Mouse (Mus musculus): ENCODE measurements around the gene Rdh9. TPM values are rescaled to one million over a fixed set of nuclear protein-coding genes. Genes with fewer than 3 reads are reported as not detected.
A peak's percentile ranks its signal among the peaks of the same experiment; 100 is the strongest.
"Not testable (repeated sequence)": the region's sequence is repeated elsewhere in the genome, so short reads cannot be mapped to it uniquely, and the experiment has no call there.

Rdh9 gene
- polyA plus RNA-seq, 1 experiment from 2014 or later: 0.15 TPM

DNA sequence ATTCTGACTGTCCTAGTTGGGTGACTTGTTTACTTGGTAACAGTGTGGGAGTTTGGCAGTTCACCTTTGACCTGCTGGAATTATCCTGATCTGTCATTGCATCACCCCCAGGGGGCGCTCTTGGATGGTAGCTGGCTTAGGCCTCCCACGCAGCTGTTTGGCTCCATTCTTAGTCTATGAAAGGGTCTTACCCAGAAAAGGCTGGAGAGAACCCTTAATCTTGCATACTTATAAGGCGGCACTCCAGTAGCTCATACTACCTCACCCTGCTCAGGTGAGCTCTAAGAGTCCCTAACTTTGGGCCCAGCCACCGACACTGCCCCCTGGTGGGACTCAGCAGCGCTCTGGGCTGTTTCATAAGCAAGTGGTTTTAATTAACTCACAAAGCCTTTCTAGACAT lies 31.5 kb upstream of the Rdh9 start:
- Histone ChIP-seq H3K4me3 (no peak overlapping the region), H3K27ac (no peak overlapping the region), H3K4me1 (peaks cover 26% of the 10 kb centered on the region), H3K36me3 (replicated peaks) (peaks cover 81% of the 10 kb centered on the region), H3K27me3 (ENCODE audit: poor library complexity, severe bottlenecking) (no peaks in the 10 kb centered on the region; the same call in 1 of the 2 replicates), H3K9me3 (peaks cover 11% of the 10 kb centered on the region; the same call in 1 of the 2 replicates)
- DNase-seq (ENCODE audit: extremely low spot score, low spot score): peak; percentile 58
- 66% methylated on average over 5 of the region's 5 CpGs for WGBS

DNA sequence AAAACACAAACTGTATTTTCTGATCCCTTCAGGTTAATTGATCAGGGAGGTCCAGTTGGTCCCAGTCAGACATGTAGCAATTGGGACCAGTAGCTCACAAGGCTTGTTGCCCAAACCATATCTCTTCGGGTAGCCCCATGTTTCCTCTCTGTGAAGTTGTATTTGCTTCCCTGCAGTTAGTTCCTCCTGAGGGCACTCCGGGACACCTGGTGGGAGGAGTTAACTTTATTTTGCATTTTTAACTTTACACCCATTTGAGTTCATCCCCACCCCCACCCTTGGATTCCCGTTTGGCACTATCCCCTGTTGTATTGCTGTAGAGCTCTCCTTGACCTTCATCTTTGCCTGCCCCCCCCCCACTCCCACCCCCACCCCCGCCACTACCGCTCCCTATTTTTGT lies 30.3 kb upstream of the Rdh9 start:
- Histone ChIP-seq H3K27ac (no peak overlapping the region), H3K4me3 (no peak overlapping the region), H3K9me3 (peaks cover 11% of the 10 kb centered on the region; the same call in 1 of the 2 replicates), H3K36me3 (replicated peaks) (peaks cover 85% of the 10 kb centered on the region), H3K4me1 (peaks cover 22% of the 10 kb centered on the region), H3K27me3 (ENCODE audit: poor library complexity, severe bottlenecking) (no peaks in the 10 kb centered on the region; the same call in 1 of the 2 replicates)
- DNase-seq (ENCODE audit: extremely low spot score, low spot score): no peak
- WGBS: 81% methylated on average over 5 of the region's 5 CpGs

DNA sequence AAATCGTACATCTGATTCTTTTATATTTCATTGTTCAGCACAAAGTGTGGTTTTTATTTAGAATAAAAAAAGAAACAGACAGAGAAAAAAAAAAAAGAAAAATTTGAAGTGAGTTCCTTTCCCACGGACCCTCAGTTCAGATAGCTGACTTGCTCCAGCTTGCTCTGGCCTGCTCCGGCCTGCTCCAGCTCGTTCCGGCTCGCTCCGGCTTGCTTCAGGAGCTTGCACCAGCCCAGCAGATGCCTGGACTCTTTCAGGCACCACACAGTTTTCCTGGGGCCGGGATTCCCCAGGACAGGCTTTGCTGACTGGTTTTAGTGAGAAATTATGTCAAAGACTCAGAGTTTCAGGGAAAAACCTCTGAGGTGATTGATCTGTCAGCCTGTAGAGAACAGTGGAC lies 28.9 kb upstream of the Rdh9 start:
- Histone ChIP-seq H3K9me3 (peaks cover 11% of the 10 kb centered on the region; the same call in 1 of the 2 replicates), H3K4me1 (peaks cover 20% of the 10 kb centered on the region), H3K36me3 (replicated peaks) (peaks cover 72% of the 10 kb centered on the region), H3K27ac (no peak overlapping the region), H3K27me3 (ENCODE audit: poor library complexity, severe bottlenecking) (no peaks in the 10 kb centered on the region; the same call in 1 of the 2 replicates), H3K4me3 (no peak overlapping the region)
- no peak for DNase-seq (ENCODE audit: extremely low spot score, low spot score)
- WGBS: 94% methylated on average over 8 of the region's 8 CpGs

DNA sequence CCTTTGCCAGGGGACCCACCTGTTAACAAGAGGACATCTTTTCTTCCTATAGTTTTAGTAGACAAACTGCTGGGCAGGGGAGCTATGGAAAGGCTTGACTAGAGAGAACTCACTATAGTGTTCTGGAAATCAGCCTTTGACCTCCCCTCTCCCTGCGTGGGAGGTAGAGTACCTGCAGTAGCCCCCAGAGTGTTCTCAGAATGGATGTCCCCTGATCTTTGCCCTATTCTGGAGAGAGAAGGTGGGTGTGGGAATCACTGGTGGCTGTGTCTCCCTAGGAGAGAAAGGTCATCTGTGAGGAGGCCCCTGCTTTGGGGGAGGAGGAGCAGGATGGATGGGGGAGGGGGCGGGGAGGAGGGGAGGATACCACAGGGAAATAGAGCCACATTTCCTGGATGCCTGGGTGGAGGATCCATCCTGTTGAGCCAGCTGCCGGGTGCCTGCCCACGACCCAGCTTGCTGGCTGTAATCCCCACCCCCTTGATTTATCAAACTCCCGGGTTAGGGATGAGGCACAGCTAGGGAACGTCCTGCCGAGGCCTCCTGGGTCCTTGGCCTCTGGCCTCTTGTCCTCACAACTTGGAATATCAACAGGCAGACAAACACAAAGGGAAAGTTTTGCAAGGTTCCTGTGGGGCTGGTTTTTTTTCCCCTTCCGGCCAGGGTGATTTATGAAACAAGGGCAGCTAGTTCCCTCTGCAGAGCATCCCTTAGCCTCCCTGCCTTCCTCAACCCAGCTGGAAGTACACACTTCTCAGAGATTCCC lies 27.2 kb upstream of the Rdh9 start:
- 23% methylated on average over 8 of the region's 8 CpGs for WGBS
- no peak overlapping the region for H3K4me3 ChIP-seq
- H3K27me3 ChIP-seq (ENCODE audit: poor library complexity, severe bottlenecking): no peaks in the 10 kb centered on the region; the same call in 1 of the 2 replicates
- H3K4me1 ChIP-seq: peaks cover 20% of the 10 kb centered on the region
- peaks cover 54% of the 10 kb centered on the region for H3K36me3 ChIP-seq (replicated peaks)
- 0 out of 2 replicates have a peak overlapping the region, but pooled peaks have one; percentile 20 for H3K27ac ChIP-seq
- H3K9me3 ChIP-seq: no peaks in the 10 kb centered on the region
- DNase-seq (ENCODE audit: extremely low spot score, low spot score): no peak

DNA sequence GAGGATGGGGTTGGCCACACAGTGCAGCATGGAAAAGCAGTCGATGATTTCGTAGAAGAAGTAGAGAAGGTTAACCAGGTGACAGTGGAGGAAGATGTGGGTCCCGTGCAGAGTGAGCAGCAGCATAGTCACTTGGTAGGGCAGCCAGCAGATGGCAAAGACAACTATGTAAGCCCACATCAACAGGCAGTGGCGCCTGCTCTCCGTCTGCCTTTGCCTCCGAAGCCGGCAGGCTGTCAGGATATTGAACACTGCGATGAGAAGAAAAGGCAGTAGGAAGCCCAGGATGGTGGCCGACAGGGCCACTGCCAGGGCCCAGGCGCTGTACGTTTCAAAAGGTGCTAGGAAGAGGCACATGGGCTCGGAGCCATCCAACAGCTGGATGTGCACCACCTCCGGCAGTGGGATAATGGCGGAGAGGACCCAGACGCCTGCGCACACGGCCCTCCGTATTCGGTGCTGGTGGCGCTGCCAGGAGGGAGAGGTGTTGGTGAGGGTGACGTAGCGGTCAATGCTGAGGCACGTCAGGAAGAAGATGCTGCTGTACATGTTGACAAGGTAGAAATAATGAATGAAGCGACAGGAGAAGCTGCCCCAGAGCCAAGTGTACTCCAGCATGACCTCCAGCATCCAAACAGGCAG lies 25.9 kb upstream of the Rdh9 start:
- WGBS: 57% methylated on average over 24 of the region's 24 CpGs
- peak overlapping the region; percentile 37 for H3K4me3 ChIP-seq
- no peaks in the 10 kb centered on the region; the same call in 1 of the 2 replicates for H3K27me3 ChIP-seq (ENCODE audit: poor library complexity, severe bottlenecking)
- H3K4me1 ChIP-seq: peaks cover 20% of the 10 kb centered on the region
- no peak overlapping the region for H3K27ac ChIP-seq
- H3K36me3 ChIP-seq (replicated peaks): peaks cover 42% of the 10 kb centered on the region
- DNase-seq (ENCODE audit: extremely low spot score, low spot score): no peak
- no peaks in the 10 kb centered on the region for H3K9me3 ChIP-seq

DNA sequence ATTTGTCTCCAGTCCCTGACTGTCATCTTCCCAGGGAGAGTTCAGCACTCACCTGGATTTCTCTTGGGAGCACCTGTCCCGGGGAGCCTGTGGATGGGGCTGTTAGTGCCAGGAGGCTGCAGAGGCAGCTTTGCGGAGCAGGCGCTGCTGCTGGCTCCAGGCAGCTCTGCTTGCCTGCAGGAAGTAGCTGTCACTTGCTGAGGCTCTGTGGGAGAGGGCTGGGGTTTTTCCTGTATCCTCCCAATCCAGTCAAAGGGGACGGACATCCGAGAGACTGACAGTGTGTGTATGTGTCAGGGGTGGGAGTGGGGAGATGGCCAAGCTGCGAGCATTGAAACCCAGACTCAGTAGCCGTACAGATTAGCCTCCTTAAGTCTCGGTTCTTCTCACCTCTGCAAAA lies 24.6 kb upstream of the Rdh9 start, which contains the start of gene Gpr182:
Gene Gpr182 (minus strand): TSS at position 185 of the 400 bp plus-strand sequence.
- WGBS: 64% methylated on average over 8 of the region's 8 CpGs
- H3K4me3 ChIP-seq: no peak within 1 kb of the TSS
- H3K36me3 ChIP-seq (replicated peaks): peaks cover 30% of the 10 kb centered on the region
- DNase-seq (ENCODE audit: extremely low spot score, low spot score): no peak
- H3K4me1 ChIP-seq: peaks cover 27% of the 10 kb centered on the region
- no peaks in the 10 kb centered on the region; the same call in 1 of the 2 replicates for H3K27me3 ChIP-seq (ENCODE audit: poor library complexity, severe bottlenecking)
- no peak within 1 kb of the TSS for H3K27ac ChIP-seq
- H3K9me3 ChIP-seq: no peaks in the 10 kb centered on the region

DNA sequence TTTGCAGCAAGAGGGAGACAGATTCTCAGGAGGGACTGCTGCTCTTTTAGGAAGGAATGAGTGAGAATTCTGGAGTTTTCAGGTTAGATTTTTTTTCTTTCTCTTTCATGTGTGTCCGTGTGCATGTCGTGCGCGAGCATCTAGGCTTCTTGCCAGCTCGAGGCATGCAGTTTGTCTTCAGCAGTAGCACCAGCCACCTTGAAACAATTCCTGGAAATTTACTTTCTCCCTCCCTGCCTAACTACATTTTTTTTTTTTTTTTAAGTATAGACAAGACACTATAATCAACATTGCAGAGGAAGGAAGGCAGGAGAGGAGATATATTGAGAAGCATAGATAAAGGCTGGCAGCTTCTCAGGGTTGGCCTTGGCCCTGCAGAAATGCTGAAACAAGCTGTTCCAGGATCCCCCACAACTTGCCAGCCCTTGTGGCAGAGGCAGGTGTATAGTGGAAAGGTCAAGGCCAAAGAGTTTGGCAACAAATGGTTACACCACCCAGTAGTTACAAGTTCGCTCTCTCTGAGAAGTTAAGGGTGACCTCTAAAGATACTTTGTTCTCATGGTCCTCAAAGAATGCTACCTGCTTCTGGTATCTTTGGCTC lies 21.5 kb upstream of the Rdh9 start:
- peaks cover 14% of the 10 kb centered on the region for H3K4me1 ChIP-seq
- WGBS: 87% methylated on average over 6 of the region's 6 CpGs

DNA sequence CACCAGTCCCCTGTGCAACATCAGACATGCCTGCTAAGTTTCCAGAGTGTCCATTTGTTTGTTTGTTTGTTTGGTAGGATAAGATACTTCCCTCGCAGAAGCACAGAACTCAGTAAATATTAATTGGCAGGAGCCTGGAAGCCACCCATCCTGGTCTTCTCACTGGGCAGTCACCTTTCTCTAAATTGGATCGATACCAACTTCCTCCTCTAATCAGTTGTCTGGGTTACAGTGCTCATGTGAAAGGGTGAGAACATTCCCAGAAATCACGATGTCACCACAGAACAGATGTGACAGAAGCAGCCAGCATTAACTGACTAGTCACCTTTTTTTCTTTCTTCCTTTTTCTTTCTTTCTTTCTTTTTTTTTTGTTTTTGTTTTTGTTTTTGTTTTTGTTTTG lies 20.9 kb upstream of the Rdh9 start:
- 0 out of 2 replicates have a peak, but pooled peaks cover 4% of the 10 kb centered on the region for H3K36me3 ChIP-seq (replicated peaks)
- H3K4me3 ChIP-seq: no peak overlapping the region
- no peak overlapping the region for H3K27ac ChIP-seq
- H3K27me3 ChIP-seq (ENCODE audit: poor library complexity, severe bottlenecking): no peaks in the 10 kb centered on the region
- no peaks in the 10 kb centered on the region for H3K9me3 ChIP-seq
- no peak for DNase-seq (ENCODE audit: extremely low spot score, low spot score)
- H3K4me1 ChIP-seq: peaks cover 8% of the 10 kb centered on the region; the same call in 1 of the 2 replicates
- 92% methylated on average over 3 of the region's 3 CpGs for WGBS

More for the DNA sequence above, 21.5 kb upstream of the Rdh9 start:
- no peaks in the 10 kb centered on the region; the same call in 1 of the 2 replicates for H3K27me3 ChIP-seq (ENCODE audit: poor library complexity, severe bottlenecking)
- DNase-seq (ENCODE audit: extremely low spot score, low spot score): no peak
- no peak overlapping the region for H3K27ac ChIP-seq
- H3K36me3 ChIP-seq (replicated peaks): 0 out of 2 replicates have a peak, but pooled peaks cover 5% of the 10 kb centered on the region
- H3K4me3 ChIP-seq: no peak overlapping the region
- H3K9me3 ChIP-seq: no peaks in the 10 kb centered on the region

DNA sequence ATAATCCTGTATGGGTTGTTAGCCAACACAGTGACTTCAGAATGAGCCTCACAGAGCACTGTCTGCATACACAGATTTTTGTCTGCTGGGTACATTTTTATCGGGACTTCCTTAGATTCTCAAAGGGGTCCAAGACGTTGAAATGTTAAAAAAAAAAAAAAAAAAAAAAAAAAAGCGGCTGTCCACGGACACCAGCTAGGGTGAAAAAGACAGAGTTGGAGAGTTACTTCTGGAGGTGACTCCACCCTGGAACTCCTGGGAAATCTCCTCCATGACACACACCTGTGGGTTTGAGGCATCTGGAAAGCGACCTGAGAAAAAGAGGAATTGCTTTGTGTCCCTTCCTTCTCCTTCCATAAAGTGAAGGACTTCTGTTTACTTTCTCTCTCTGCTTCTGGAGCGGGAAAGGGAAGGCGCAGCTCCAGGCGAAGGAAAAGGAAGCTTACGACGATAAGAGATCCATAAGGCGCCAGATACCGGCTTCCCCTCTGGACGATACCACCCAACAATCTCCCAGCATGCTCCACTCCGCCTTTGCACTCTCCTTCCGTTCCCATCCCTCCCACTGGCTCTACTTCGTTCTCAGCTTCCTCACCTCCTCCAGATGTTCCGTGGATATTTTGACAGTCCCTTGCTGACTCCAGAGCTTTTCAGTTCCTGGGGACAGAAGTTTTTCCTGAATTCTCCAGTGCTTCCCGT lies 20.3 kb upstream of the Rdh9 start:
- H3K4me1 ChIP-seq: 0 out of 2 replicates have a peak, but pooled peaks cover 6% of the 10 kb centered on the region
- 56% methylated on average over 18 of the region's 18 CpGs for WGBS

DNA sequence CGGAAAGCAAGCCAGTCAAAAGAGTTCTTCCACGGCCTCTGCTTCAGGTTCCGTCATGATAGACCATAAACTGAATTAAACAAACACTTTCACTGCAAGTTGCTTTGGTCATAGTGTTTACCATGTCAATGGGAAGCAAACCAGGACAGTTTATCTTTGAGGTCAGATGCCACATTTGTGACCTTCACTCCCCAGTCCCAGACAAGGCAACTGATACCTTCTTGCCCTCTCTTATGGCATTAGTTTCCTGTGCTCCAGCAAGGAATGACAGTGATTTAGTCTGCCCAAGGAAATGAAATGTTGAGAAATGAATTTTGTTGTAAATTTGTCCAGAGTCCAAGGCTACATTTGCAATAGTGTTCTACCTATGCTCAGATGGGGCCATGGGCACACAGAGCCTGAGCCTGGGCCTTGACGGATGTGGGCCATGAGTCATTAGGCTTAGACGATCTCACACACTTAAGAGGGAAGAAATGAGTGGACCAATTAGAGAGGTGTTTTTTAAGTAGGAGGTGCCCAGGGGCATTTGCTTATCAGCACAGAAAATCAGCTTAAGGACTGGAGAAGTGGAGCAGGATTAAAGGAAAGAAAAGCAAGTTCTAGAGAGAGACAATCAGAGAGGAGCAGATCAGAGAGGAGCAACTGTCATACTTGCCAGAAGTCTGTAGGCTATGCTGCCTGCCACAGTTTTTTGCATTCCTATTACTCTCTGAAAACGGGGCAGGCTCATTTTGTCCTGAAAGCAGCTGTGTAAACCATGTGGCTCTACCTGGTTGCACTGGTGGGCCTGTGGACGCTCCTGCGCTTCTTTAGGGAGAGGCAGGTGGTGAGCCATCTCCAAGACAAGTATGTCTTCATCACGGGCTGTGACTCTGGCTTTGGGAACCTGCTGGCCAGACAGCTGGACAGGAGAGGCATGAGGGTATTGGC lies 16.7 kb upstream of the Rdh9 start, which contains the start of the genes Rdh1 and Rdh16f1:
Gene Rdh1 (plus strand): TSS at position 541 of the 930 bp plus-strand sequence.
Gene Rdh16f1 (plus strand): TSS at position 607 of the 930 bp plus-strand sequence.
- H3K27ac ChIP-seq: no peak within 1 kb of the TSS
- H3K9me3 ChIP-seq: no peaks in the 10 kb centered on the region
- 78% methylated on average over 9 of the region's 9 CpGs for WGBS
- no peak for DNase-seq (ENCODE audit: extremely low spot score, low spot score)
- no peaks in the 10 kb centered on the region for H3K36me3 ChIP-seq (replicated peaks)
- H3K4me1 ChIP-seq: 0 out of 2 replicates have a peak, but pooled peaks cover 6% of the 10 kb centered on the region
- no peak within 1 kb of the TSS for H3K4me3 ChIP-seq
- no peaks in the 10 kb centered on the region for H3K27me3 ChIP-seq (ENCODE audit: poor library complexity, severe bottlenecking)

More for the DNA sequence above, 20.3 kb upstream of the Rdh9 start:
- no peaks in the 10 kb centered on the region for H3K36me3 ChIP-seq (replicated peaks)
- H3K9me3 ChIP-seq: no peaks in the 10 kb centered on the region
- no peaks in the 10 kb centered on the region for H3K27me3 ChIP-seq (ENCODE audit: poor library complexity, severe bottlenecking)
- DNase-seq (ENCODE audit: extremely low spot score, low spot score): no peak
- H3K27ac ChIP-seq: no peak overlapping the region
- peak overlapping the region; percentile 19; the same call in 1 of the 2 replicates for H3K4me3 ChIP-seq

DNA sequence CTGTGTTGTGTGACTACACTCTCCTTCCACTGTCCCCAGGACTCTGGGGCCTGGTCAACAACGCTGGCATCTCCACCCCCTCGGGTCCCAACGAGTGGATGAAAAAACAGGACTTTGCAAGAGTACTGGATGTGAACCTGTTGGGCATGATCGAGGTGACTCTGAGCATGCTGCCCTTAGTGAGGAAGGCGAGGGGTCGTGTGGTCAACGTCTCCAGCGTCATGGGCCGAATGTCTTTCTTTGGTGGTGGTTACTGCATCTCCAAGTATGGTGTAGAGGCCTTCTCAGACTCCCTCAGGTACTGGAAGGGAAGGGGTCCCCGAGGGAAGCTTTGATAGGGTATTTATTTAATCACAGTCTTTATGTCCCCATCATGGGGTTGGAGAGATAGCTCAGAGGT lies 13.3 kb upstream of the Rdh9 start:
- H3K27me3 ChIP-seq (ENCODE audit: poor library complexity, severe bottlenecking); DNase-seq (ENCODE audit: extremely low spot score, low spot score); H3K36me3 ChIP-seq (replicated peaks); H3K4me1 ChIP-seq; H3K4me3 ChIP-seq; H3K9me3 ChIP-seq; H3K27ac ChIP-seq: not testable (repeated sequence)
- 90% methylated on average over 10 of the region's 10 CpGs for WGBS

Measured in forebrain, embryonic 10.5 days (tissue).